Mouse (Mus musculus) hindbrain, embryonic 16.5 days (tissue): ENCODE measurements around the gene Map3k7cl. TPM values are rescaled to one million over a fixed set of nuclear protein-coding genes. Genes with fewer than 3 reads are reported as not detected.

Experiments used
- ATAC-seq: fragments of 200-750 bp; cut with Nextera tagmentation; 2 replicates; pipeline ENCODE4 v1.8.0; 2017; ENCODE audit warnings: moderate TSS enrichment, moderate library complexity
- H3K27ac ChIP-seq: fragments of 300-500 bp; sonication (generic); 2 replicates; pipeline ENCODE4 v1.5.1; 2014; ENCODE audit warnings: low read depth, mild to moderate bottlenecking, control low read depth, low read length, moderate library complexity
- H3K27me3 ChIP-seq: fragments of 300-500 bp; sonication (generic); replicated peaks from 2 replicates; pipeline ENCODE4 v1.6.1; 2014; ENCODE audit warnings: low read length; ENCODE audit not compliant: control insufficient read depth, insufficient read depth
- H3K36me3 ChIP-seq: fragments of 300-500 bp; sonication (generic); 2 replicates; pipeline ENCODE4 v1.6.1; 2014; ENCODE audit warnings: mild to moderate bottlenecking, low read length, moderate library complexity, mixed read lengths; ENCODE audit not compliant: control insufficient read depth, insufficient read depth
- H3K4me1 ChIP-seq: fragments of 300-500 bp; sonication (generic); 2 replicates; pipeline ENCODE4 v1.6.1; 2014; ENCODE audit warnings: low read depth, low read length; ENCODE audit not compliant: control insufficient read depth, insufficient read depth
- H3K4me2 ChIP-seq: fragments of 300-500 bp; sonication (generic); 2 replicates; pipeline ENCODE4 v1.6.1; 2014; ENCODE audit warnings: mild to moderate bottlenecking, low read length, control low read depth, moderate library complexity
- H3K4me3 ChIP-seq: fragments of 300-500 bp; sonication (generic); 2 replicates; pipeline ENCODE4 v1.5.1; 2014; ENCODE audit warnings: mild to moderate bottlenecking, low read length, control low read depth, moderate library complexity
- H3K9ac ChIP-seq: fragments of 300-500 bp; sonication (generic); 2 replicates; pipeline ENCODE4 v1.6.1; 2014; ENCODE audit warnings: low read depth, mild to moderate bottlenecking, control low read depth, low read length, moderate library complexity
- H3K9me3 ChIP-seq: fragments of 300-500 bp; sonication (generic); 2 replicates; pipeline ENCODE4 v1.6.1; 2014; ENCODE audit warnings: mild to moderate bottlenecking, low read length, moderate library complexity; ENCODE audit not compliant: control insufficient read depth
- WGBS: fragments of 180-500 bp; shearing (Covaris S2); extraction: QIAGEN DNeasy Blood & Tissue Kit; methylation state at CpG from one replicate; pipeline ENCODE4 v1.1.7; 2014; 5-methylcytosine and 5-hydroxymethylcytosine counted together
- polyA plus RNA-seq: library from polyadenylated mRNA; unstranded; fragments of >200 nt; fragmentation: Nextera tagmentation; extraction: Ambion mirVana; gene quantifications from 2 replicates; pipeline ENCODE4 v1.2.1, GENCODE M21; 2015

Map3k7cl gene
- polyA plus RNA-seq: 0.25 TPM in 1 of 2 replicates, not detected in the other

GRCm38 (mm10) chr16:87552907-87553691 lies at the start of gene Map3k7cl:
Map3k7cl (plus strand) TSS chr16:87553330.
- Histone ChIP-seq H3K4me3 (no peak within 1 kb of the TSS), H3K36me3 (no peaks in the 10 kb centered on the region), H3K27me3 (no peaks in the 10 kb centered on the region), H3K4me2 (no peak within 1 kb of the TSS), H3K9me3 (no peaks in the 10 kb centered on the region), H3K27ac (no peak within 1 kb of the TSS), H3K4me1 (no peaks in the 10 kb centered on the region), H3K9ac (no peak within 1 kb of the TSS)
- 76% methylated on average over 24 of the region's 24 CpGs for WGBS
- no peak for ATAC-seq

DNA sequence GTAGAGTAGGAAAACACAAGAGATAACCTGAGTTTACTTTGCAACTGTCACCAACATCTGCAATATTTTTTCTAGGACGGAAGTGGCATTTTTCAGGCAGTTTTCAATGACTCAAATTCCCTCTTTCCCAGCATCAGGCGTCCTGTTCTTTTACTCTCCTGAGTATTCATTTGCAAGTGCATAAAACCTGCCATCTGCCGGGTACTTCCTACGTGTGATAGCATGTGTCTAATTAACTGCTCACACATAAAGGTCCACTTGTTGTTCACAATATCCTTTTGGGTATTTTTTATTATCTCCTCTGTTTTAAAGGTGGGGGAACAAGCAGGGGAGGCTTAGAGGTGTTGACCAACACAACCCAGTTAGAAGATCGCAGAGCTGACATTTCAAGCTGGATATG lies 41.4 kb upstream of the Map3k7cl start:
- WGBS: 53% methylated on average over 5 of the region's 5 CpGs
- no peaks in the 10 kb centered on the region for H3K9me3 ChIP-seq

DNA sequence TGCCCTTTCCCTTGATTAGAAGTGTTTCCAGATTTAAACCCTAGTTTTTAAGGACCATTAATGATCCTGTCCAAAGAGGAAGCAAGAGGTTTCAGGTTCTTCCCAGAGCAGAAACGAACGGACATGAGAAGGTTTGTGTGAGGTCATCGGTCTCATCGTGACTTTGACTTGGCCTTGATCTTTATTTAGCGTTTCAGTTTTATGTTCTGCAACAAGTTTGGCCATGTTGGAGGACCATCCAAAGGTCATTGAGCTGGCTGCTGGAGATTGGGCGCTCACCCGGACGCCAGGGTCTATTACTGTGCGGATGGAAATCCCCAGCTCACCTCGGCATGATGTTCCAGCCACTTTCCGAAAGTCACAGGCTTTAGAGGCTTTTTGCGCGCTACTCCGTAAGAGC lies 40.8 kb upstream of the Map3k7cl start:
- ATAC-seq: no peak
- Histone ChIP-seq H3K27me3 (no peaks in the 10 kb centered on the region), H3K9ac (no peak overlapping the region), H3K36me3 (no peaks in the 10 kb centered on the region), H3K9me3 (no peaks in the 10 kb centered on the region), H3K4me2 (no peak overlapping the region), H3K4me1 (no peaks in the 10 kb centered on the region), H3K4me3 (no peak overlapping the region), H3K27ac (no peak overlapping the region)
- 96% methylated on average over 14 of the region's 14 CpGs for WGBS

More for the DNA sequence above, 41.4 kb upstream of the Map3k7cl start:
- H3K27me3 ChIP-seq: no peaks in the 10 kb centered on the region
- H3K27ac ChIP-seq: no peak overlapping the region
- no peak overlapping the region for H3K4me3 ChIP-seq
- H3K4me2 ChIP-seq: no peak overlapping the region
- no peak overlapping the region for H3K9ac ChIP-seq
- no peaks in the 10 kb centered on the region for H3K4me1 ChIP-seq
- ATAC-seq: no peak
- H3K36me3 ChIP-seq: no peaks in the 10 kb centered on the region

DNA sequence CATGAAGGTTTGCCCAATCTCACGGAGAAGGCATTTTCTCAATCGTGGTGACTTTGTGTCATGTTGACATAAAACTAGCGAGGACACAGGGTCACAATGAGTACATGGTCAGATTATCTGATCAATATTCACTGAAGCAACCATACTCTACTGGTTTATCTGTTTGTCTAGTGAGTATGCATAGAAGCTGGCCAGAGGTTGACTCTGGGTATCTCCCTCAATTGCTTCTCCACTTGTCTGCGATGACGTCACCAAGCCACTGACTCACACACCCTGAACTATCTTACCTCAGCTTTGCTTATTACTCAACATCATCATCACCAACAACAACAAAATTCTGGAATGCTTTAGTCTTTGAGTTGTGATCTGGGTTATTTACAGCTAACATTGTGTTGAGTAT lies 28.9 kb upstream of the Map3k7cl start:
- no peaks in the 10 kb centered on the region for H3K36me3 ChIP-seq
- no peaks in the 10 kb centered on the region for H3K4me1 ChIP-seq
- WGBS: 89% methylated on average over 5 of the region's 5 CpGs
- no peaks in the 10 kb centered on the region for H3K9me3 ChIP-seq
- H3K4me2 ChIP-seq: no peak overlapping the region
- H3K27ac ChIP-seq: no peak overlapping the region
- no peak for ATAC-seq
- H3K27me3 ChIP-seq: no peaks in the 10 kb centered on the region
- H3K4me3 ChIP-seq: no peak overlapping the region
- no peak overlapping the region for H3K9ac ChIP-seq

- no peak overlapping the region for H3K9ac ChIP-seq
- H3K4me1 ChIP-seq: no peaks in the 10 kb centered on the region
- no peak overlapping the region for H3K4me2 ChIP-seq
- H3K27ac ChIP-seq: no peak overlapping the region
- H3K36me3 ChIP-seq: no peaks in the 10 kb centered on the region
- 64% methylated on average over 8 of the region's 8 CpGs for WGBS
- H3K9me3 ChIP-seq: no peaks in the 10 kb centered on the region
- ATAC-seq: no peak
- no peaks in the 10 kb centered on the region for H3K27me3 ChIP-seq
- no peak overlapping the region for H3K4me3 ChIP-seq
Measured at GRCm38 (mm10) chr16:87527553-87528249, 25.4 kb upstream of the Map3k7cl start.

DNA sequence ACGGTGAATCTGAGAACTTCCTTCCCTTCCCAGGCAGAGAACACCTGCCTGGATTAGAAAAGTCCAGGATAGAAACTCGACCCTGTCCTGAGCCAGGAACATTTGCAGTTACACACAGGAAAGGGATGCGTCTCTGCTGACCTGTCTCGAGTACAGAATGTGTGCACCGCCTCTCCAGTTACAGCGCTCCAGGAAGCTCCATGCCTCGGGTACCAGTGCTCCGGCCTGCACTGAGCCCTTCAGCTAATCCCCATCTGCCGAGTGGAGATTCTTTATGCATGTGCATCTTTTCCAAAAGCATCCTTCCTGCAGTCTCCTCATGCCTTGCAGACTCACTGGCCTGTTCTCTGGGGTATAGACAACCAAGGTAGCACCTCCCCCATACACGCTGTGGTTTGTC lies 24.4 kb upstream of the Map3k7cl start:
- no peaks in the 10 kb centered on the region for H3K4me1 ChIP-seq
- H3K9ac ChIP-seq: no peak overlapping the region
- no peak overlapping the region for H3K4me2 ChIP-seq
- ATAC-seq: no peak
- H3K9me3 ChIP-seq: no peaks in the 10 kb centered on the region
- no peaks in the 10 kb centered on the region for H3K36me3 ChIP-seq
- 76% methylated on average over 10 of the region's 10 CpGs for WGBS
- H3K27ac ChIP-seq: no peak overlapping the region
- no peaks in the 10 kb centered on the region for H3K27me3 ChIP-seq
- no peak overlapping the region for H3K4me3 ChIP-seq

DNA sequence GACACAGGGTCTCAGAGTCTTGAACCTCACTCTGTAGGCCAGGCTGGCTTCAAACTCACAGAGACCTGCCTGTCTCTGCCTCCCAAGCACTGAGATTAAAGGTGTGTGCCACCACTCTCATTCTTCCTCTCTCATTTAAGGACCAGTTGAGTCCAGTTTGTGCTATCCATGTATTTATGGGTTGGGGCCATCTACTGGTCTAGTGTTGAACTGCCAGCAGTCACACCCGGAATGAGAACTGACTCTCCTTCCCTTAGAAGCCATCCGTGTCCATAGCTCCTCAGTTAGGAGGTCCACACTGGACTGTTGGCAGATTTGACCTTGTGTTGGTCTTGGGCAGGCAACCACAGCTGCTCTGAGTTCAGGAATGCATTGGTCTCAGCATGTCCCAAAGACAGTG lies 4.8 kb upstream of the Map3k7cl start:
- H3K4me1 ChIP-seq: no peaks in the 10 kb centered on the region
- 55% methylated on average over 2 of the region's 2 CpGs for WGBS
- no peak for ATAC-seq
- H3K9me3 ChIP-seq: no peaks in the 10 kb centered on the region
- no peaks in the 10 kb centered on the region for H3K27me3 ChIP-seq
- no peak overlapping the region for H3K4me2 ChIP-seq
- no peak overlapping the region for H3K9ac ChIP-seq
- H3K27ac ChIP-seq: no peak overlapping the region
- no peak overlapping the region for H3K4me3 ChIP-seq
- no peaks in the 10 kb centered on the region for H3K36me3 ChIP-seq

- Histone ChIP-seq H3K36me3 (no peaks in the 10 kb centered on the region), H3K4me1 (no peaks in the 10 kb centered on the region), H3K27me3 (no peaks in the 10 kb centered on the region), H3K9me3 (no peaks in the 10 kb centered on the region), H3K4me3 (no peak overlapping the region), H3K9ac (no peak overlapping the region), H3K4me2 (no peak overlapping the region), H3K27ac (no peak overlapping the region)
- WGBS: 71% methylated on average over 8 of the region's 8 CpGs
- no peak for ATAC-seq
Measured at GRCm38 (mm10) chr16:87556320-87556719, 3.2 kb downstream of the Map3k7cl start.

DNA sequence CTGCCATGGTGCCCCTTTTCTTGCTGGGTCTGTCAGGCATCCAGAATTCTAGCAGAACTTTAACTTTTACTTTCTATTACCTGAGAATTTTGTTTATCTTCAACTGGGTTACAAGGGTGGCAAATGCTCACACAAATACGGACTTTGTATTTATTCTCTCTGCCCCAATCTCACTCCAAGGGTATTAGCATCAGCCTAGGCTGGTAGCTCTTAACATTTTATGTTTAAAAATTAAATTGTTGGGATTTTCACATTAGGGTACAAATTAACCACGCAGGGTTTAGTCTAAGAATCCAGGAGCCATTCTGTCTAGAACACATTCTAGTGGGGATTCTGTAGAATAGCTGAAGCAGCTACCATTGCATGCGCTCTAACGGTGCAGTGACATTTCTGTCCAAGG lies 8.4 kb downstream of the Map3k7cl start:
- Histone ChIP-seq H3K9ac (no peak overlapping the region), H3K27ac (no peak overlapping the region), H3K27me3 (no peaks in the 10 kb centered on the region), H3K4me3 (no peak overlapping the region), H3K36me3 (no peaks in the 10 kb centered on the region), H3K4me1 (no peaks in the 10 kb centered on the region), H3K9me3 (no peaks in the 10 kb centered on the region), H3K4me2 (no peak overlapping the region)
- WGBS: 78% methylated on average over 4 of the region's 4 CpGs
- no peak for ATAC-seq
